Mouse (Mus musculus) cerebellum, adult (tissue): ENCODE data around the gene Gm11565.
"Not testable (repeated sequence)": the region's sequence is repeated elsewhere in the genome, so short reads cannot be mapped to it uniquely, and the experiment has no call there.

Experiments used
- ATAC-seq: cut with Nextera tagmentation; 2 replicates; pipeline ENCODE4 v1.9.2; 2017; ENCODE audit warnings: mild to moderate bottlenecking, moderate library complexity, mixed read lengths; ENCODE audit not compliant: insufficient number of reproducible peaks, low FRiP score, low TSS enrichment

Gene Gm11565

DNA sequence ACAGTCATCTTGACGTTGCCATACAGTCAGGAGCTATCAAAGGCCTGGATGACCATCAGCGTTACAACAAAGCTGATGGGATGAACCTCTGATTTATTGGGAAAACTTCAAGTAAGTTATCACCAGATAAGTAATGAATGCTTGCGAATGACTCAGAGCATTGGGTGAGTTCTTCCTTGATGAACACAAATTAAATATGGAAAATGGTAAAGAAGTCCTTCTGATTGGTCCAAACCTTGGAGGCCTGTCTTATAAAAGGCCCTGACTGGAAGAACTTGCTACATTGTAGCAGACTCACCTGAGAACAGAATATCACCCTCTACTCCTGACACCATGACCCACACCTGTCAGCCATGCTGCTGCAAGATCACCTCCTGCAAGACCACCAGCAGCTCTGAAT, at the start of gene Gm11565:
Gm11565 (plus strand) TSS at position 301 of the 400 bp plus-strand sequence.
- ATAC-seq = no peak

DNA sequence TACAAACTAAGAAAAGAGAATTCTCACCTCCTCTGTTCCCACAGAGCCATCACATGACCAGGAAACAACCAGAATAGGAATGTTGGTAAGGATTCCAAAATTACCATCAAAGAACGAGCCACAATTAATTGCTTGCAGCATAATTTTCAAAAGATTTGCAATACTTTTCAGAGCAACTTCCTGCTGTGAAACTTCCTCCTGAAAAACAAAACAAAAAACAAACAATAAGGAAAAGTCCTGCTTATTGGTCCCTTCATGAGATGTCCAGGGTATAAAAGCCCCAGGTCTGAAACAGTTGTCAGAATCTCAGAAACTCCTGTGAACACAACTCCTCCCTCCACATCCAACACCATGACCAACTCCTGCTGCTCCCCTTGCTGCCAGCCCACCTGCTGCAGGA, 41.5 kb upstream of the Gm11565 start, which contains the start of gene Krtap9-1:
Krtap9-1 (plus strand) TSS at position 301 of the 400 bp plus-strand sequence.
- not testable (repeated sequence) for ATAC-seq

DNA sequence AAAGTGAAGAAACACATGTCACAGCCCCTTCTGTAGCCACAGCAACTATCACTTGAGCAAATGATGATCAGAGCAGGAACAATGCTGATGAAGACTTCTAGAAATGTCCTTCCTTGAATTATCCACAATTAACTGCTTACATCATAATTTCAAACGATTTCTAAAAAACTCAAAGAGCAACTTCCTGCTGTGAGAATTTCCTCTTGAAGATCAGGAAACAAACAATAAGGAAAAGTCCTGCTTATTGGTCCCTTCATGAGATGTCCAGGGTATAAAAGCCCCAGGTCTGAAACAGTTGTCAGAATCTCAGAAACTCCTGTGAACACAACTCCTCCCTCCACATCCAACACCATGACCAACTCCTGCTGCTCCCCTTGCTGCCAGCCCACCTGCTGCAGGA, 35.7 kb upstream of the Gm11565 start, which contains the start of gene Gm11567:
Gm11567 (plus strand) TSS at position 301 of the 400 bp plus-strand sequence.
- ATAC-seq = not testable (repeated sequence)

DNA sequence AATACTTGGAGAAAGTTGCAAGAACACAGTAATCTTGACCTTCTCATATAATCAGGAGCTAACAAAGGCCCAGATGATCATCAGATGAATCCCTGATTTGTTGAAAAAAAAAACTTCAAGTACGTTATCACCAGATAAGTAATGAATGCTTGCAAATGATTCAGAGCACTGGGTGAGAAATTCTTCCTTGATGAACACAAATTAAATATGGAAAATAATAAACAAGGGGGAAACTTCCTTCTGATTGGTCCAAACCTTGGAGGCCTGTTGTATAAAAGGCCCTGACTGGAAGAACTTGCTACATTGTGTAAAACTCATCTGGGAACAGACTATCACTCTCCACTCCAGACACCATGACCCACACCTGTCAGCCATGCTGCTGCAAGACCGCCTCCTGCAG, 6.9 kb upstream of the Gm11565 start, which contains the start of gene Krtap31-1:
Krtap31-1 (plus strand) TSS at position 301 of the 400 bp plus-strand sequence.
- ATAC-seq = no peak

DNA sequence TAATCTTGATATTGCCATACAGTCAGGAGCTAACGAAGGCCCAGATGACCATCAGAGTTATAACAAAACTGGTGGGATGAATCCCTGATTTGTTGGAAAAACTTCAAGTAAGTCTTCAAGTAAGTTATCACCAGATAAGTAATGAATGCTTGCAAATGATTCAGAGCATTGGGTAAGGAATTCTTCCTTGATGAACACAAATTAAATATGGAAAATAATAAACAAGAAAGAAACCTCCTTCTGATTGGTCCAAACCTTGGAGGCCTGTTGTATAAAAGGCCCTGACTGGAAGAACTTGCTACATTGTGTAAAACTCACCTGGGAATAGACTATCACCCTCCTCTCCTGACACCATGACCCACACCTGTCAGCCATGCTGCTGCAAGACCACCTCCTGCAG, 21.4 kb downstream of the Gm11565 start, which contains the start of gene Krtap31-2:
Krtap31-2 (plus strand) TSS at position 301 of the 400 bp plus-strand sequence.
- ATAC-seq = no peak

DNA sequence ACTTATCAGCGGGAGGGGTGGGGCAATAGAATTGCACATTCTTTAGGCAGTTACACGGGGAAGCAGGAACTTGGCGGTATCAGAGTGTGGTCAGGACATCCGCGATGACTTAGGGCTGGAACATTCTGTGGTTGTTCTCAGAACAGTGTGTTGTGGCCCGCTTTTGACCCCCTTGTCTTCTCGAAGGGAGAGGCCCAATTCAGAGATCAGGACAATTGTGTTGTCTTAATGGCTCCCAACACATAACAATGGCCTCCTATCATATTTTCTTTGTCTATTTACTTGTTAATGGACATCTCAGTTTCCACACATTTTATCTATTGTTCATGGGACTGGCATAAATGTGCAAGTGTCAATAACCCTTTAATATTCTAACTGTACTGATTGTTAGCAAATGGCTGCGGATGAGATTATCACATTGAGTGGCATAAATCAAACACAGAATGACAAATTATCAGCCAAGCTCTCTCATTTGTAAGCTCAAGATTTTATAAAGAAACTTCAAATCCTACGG, 23.3 kb downstream of the Gm11565 start:
- ATAC-seq = no peak

DNA sequence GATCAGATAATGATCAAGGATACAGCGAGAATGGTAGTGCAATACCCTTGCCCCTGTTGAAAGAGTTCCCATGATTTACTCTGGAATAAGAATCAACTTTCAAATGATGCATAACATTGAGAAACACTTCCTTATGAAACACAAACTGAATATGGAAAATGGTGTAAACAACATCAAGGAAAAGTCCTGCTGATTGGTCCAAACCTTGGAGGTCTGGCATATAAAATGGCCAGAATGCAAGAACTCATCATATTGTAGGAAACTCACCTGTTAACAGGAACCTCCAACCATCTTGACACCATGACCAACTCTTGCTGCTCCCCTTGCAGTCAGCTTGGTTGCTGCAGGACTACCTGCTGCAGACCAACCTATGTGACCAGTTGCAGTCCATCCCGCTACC, 33.6 kb downstream of the Gm11565 start, which contains the start of gene Krtap9-5:
Krtap9-5 (plus strand) TSS at position 301 of the 400 bp plus-strand sequence.
- ATAC-seq = no peak

DNA sequence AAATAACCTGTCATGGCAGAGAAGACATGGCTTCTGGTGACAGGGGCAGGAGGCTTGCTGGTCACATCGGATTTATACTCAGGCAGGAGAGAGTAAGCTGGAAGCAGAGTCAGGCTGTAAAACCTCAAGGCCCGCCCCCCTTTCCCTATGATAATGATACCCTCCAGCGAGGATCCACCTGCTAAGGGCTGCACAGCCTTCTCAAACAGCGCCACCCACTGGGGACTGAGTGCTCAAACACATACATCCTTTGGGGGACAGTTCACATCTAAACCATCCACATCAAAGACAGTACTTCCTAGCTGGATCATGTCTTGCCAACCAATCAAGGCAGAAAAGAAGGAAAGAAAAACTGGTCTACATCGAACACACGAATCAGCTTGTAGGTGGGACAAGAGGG, 49.7 kb downstream of the Gm11565 start:
- ATAC-seq = no peak
